Mouse (Mus musculus) embryonic facial prominence, embryonic 10.5 days (tissue): Measurements from ENCODE around the gene Lyz1. TPM values are rescaled to one million over a fixed set of nuclear protein-coding genes. Genes with fewer than 3 reads are reported as not detected.
A peak's percentile ranks its signal among the peaks of the same experiment; 100 is the strongest.

ENCODE experiments used
- DNase-seq: peaks from one replicate; pipeline ENCODE4 v3.0.0-alpha.2; 2017; ENCODE audit warnings: low spot score
- H3K27ac ChIP-seq: fragments of 300-500 bp; sonication (generic); replicated peaks from 2 replicates; pipeline ENCODE4 v1.5.1; 2016; ENCODE audit warnings: mild to moderate bottlenecking
- H3K27me3 ChIP-seq: fragments of 300-500 bp; sonication (generic); replicated peaks from 2 replicates; pipeline ENCODE4 v1.6.1; 2016; ENCODE audit warnings: low read depth, mild to moderate bottlenecking; ENCODE audit not compliant: poor library complexity, severe bottlenecking
- H3K36me3 ChIP-seq: fragments of 300-500 bp; sonication (generic); replicated peaks from 2 replicates; pipeline ENCODE4 v1.6.1; 2016; ENCODE audit warnings: mild to moderate bottlenecking, moderate library complexity
- H3K4me1 ChIP-seq: fragments of 300-500 bp; sonication (generic); 2 replicates; pipeline ENCODE4 v1.6.1; 2016
- H3K4me3 ChIP-seq: fragments of 300-500 bp; sonication (generic); 2 replicates; pipeline ENCODE4 v1.5.1; 2016; ENCODE audit warnings: mild to moderate bottlenecking, moderate library complexity
- H3K9me3 ChIP-seq: fragments of 300-500 bp; sonication (generic); 2 replicates; pipeline ENCODE4 v1.6.1; 2016; ENCODE audit warnings: mild to moderate bottlenecking
- WGBS: fragments of 180-500 bp; shearing (Covaris S2); methylation state at CpG from one replicate; pipeline ENCODE4 v1.1.7; 2016; 5-methylcytosine and 5-hydroxymethylcytosine counted together
- polyA plus RNA-seq: library from polyadenylated mRNA; unstranded; fragments of >200 nt; fragmentation: Nextera tagmentation; extraction: Ambion mirVana; gene quantifications from 2 replicates; pipeline ENCODE4 v1.2.1, GENCODE M21; 2016

Lyz1 gene
- polyA plus RNA-seq: not detected in 2 replicates

GRCm38 (mm10) chr10:117292671-117293070 lies at the start of gene Lyz1:
Gene Lyz1 (minus strand): TSS chr10:117292868.
- H3K27me3 ChIP-seq: no peaks in the 10 kb centered on the region
- no peaks in the 10 kb centered on the region for H3K36me3 ChIP-seq
- H3K4me1 ChIP-seq: no peaks in the 10 kb centered on the region
- DNase-seq: no peak
- no peak within 1 kb of the TSS for H3K4me3 ChIP-seq
- no peak within 1 kb of the TSS for H3K27ac ChIP-seq
- WGBS: 83% methylated on average over 5 of the region's 5 CpGs
- H3K9me3 ChIP-seq: no peaks in the 10 kb centered on the region

DNA sequence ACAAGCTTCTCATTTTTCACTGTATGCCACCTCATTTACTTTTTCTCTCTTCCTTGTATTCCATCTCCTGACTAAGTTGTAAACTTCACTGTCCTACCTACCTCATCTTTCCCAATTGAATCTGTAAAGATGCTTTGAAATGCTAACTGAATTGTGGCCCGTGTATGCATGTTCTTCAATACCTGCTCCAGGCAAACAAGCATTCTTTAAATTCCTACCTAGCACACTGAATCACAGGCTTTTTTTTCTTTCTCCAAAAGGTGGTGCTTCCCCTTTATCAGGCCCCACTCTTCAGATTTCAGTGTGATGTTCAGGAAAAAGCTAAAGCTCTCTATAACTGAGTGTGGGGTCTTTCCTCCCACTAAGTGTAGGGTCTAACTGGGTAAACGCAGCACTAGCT lies 49.7 kb upstream of the Lyz1 start:
- H3K4me1 ChIP-seq: no peaks in the 10 kb centered on the region
- no peak overlapping the region for H3K4me3 ChIP-seq
- no peaks in the 10 kb centered on the region for H3K9me3 ChIP-seq
- no peak overlapping the region for H3K27ac ChIP-seq
- WGBS: 68% methylated on average over 2 of the region's 2 CpGs
- no peaks in the 10 kb centered on the region for H3K27me3 ChIP-seq
- H3K36me3 ChIP-seq: peaks cover 28% of the 10 kb centered on the region
- no peak for DNase-seq

- Histone ChIP-seq H3K9me3 (no peaks in the 10 kb centered on the region), H3K27me3 (no peaks in the 10 kb centered on the region), H3K27ac (no peak overlapping the region), H3K4me1 (no peaks in the 10 kb centered on the region), H3K36me3 (peaks cover 18% of the 10 kb centered on the region), H3K4me3 (no peak overlapping the region)
- 94% methylated on average over 4 of the region's 4 CpGs for WGBS
- no peak for DNase-seq
Observed at GRCm38 (mm10) chr10:117341029-117341428, 48.4 kb upstream of the Lyz1 start.

DNA sequence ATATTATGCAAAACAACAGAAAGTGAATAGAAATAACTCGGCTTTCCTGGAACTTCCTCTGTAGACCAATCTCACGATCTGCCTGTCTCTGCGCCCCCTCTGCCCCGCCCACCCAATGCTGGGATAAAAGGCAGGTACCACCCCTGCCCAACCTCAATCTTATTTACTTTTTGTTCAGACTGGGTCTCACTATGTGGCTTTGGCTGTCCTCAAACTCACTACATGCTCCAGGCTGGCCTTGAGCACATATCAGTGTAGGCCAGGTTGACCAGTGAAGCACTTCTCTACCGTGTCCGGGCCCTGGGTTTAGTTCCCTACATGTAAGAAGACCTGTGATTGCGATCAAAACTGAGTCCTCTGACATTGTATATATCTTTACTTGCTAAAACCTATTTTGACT lies 46.6 kb upstream of the Lyz1 start:
- no peak overlapping the region for H3K27ac ChIP-seq
- H3K36me3 ChIP-seq: peaks cover 9% of the 10 kb centered on the region
- H3K27me3 ChIP-seq: no peaks in the 10 kb centered on the region
- no peaks in the 10 kb centered on the region for H3K9me3 ChIP-seq
- DNase-seq: no peak
- H3K4me3 ChIP-seq: no peak overlapping the region
- WGBS: 82% methylated on average over 7 of the region's 7 CpGs
- 0 out of 2 replicates have a peak, but pooled peaks cover 2% of the 10 kb centered on the region for H3K4me1 ChIP-seq

GRCm38 (mm10) chr10:117337946-117338345 lies 45.3 kb upstream of the Lyz1 start:
- no peak for DNase-seq
- H3K36me3 ChIP-seq: peaks cover 3% of the 10 kb centered on the region; the same call in 1 of the 2 replicates
- H3K27ac ChIP-seq: no peak overlapping the region
- H3K4me1 ChIP-seq: 0 out of 2 replicates have a peak, but pooled peaks cover 2% of the 10 kb centered on the region
- H3K27me3 ChIP-seq: no peaks in the 10 kb centered on the region
- no peaks in the 10 kb centered on the region for H3K9me3 ChIP-seq
- no peak overlapping the region for H3K4me3 ChIP-seq

DNA sequence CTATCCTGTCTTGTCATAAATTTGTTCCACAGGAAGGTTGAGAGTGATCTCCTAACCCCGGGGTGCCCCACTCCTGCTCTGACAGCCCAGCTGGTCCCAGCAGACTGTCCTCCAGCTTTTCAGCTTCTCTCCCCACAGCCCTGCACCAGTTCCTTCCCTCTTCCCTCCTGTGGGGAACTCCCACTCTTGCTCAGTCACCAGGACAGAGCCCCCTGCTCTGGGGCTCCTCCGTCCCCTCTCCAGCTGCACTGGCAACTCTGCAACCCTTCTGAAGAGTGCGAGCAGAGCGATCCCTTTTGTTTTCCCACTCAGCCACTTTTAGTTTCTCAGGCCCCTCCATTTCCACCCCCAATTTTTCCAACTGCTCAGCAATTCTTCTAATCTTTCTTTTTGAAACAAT lies 43.0 kb upstream of the Lyz1 start:
- 0 out of 2 replicates have a peak, but pooled peaks cover 2% of the 10 kb centered on the region for H3K4me1 ChIP-seq
- H3K27ac ChIP-seq: no peak overlapping the region
- H3K4me3 ChIP-seq: no peak overlapping the region
- H3K9me3 ChIP-seq: no peaks in the 10 kb centered on the region
- DNase-seq: peak; percentile 11
- H3K27me3 ChIP-seq: no peaks in the 10 kb centered on the region
- 37% methylated on average over 4 of the region's 4 CpGs for WGBS
- H3K36me3 ChIP-seq: no peaks in the 10 kb centered on the region

GRCm38 (mm10) chr10:117330521-117330920 lies 37.9 kb upstream of the Lyz1 start:
- Histone ChIP-seq H3K36me3 (no peaks in the 10 kb centered on the region), H3K27ac (no peak overlapping the region), H3K9me3 (no peaks in the 10 kb centered on the region), H3K4me3 (no peak overlapping the region), H3K27me3 (no peaks in the 10 kb centered on the region), H3K4me1 (0 out of 2 replicates have a peak, but pooled peaks cover under 1% of the 10 kb centered on the region)
- no peak for DNase-seq
- 81% methylated on average over 5 of the region's 5 CpGs for WGBS

DNA sequence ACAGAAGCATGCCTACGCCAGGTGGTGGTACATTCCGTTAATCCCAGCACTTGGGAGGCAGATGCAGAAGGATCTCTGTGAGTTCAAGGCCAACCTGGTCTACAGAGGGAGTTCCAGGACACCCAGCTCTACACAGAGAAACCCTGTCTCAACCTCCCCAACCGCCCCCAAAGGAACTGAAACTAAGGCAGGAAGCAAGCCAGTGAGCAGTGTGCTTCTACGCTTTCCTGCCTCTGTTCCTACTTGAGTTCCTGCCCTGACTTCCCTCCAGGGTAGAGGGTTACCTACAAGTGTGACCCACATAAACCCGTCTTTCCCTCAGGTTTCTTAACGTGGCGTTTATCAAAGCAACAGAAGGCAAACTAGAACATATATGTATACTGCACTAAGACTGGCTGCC lies 31.1 kb upstream of the Lyz1 start:
- Histone ChIP-seq H3K4me1 (no peaks in the 10 kb centered on the region), H3K4me3 (no peak overlapping the region), H3K9me3 (no peaks in the 10 kb centered on the region), H3K27ac (no peak overlapping the region), H3K27me3 (no peaks in the 10 kb centered on the region), H3K36me3 (no peaks in the 10 kb centered on the region)
- no peak for DNase-seq
- WGBS: 86% methylated on average over 7 of the region's 7 CpGs

DNA sequence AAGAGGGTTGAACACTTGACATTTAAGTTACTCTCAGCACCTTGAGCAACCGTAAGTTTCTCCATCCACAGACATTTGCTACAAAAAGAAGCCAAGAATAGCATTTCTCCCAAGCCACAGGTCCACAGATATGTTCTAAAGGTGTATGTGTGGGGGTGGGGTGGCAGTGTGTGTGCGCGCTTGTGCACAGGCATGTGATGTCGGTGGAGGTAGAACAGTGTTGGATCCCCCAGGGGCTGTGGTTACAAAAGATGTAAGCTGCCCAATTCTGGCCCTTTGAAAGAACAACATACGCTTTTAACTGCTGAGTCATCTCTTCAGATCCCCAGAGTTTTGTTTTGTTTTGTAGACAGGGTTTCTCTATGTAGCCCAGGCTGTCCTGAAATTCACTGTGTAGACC lies 30.0 kb upstream of the Lyz1 start:
- H3K27me3 ChIP-seq: no peaks in the 10 kb centered on the region
- no peaks in the 10 kb centered on the region for H3K9me3 ChIP-seq
- DNase-seq: no peak
- no peaks in the 10 kb centered on the region for H3K36me3 ChIP-seq
- WGBS: 96% methylated on average over 5 of the region's 5 CpGs
- H3K4me3 ChIP-seq: no peak overlapping the region
- no peaks in the 10 kb centered on the region for H3K4me1 ChIP-seq
- H3K27ac ChIP-seq: no peak overlapping the region

DNA sequence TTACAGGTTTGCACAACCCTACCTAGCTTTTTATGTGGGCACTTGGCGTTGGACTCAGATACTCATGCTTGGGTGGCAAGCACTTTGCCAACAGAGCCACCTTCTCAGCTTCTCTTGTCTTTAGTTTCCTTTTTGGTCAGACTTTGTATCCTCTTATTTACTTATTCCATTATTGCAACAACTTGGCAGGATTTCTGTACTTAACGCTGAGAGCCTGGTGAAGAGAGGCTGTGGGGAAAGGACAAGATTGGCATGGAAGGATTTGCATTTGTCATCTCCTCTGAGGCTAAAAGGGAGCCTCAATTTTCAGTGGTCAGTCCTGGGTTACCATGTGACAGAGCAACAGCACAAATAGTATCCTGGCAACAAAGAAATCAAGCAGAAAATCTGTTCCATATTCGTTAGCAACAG lies 27.9 kb upstream of the Lyz1 start:
- no peaks in the 10 kb centered on the region for H3K36me3 ChIP-seq

GRCm38 (mm10) chr10:117316391-117316790 lies 23.7 kb upstream of the Lyz1 start:
- WGBS: 91% methylated on average over 11 of the region's 11 CpGs
- Histone ChIP-seq H3K4me1 (no peaks in the 10 kb centered on the region), H3K27me3 (no peaks in the 10 kb centered on the region), H3K4me3 (no peak overlapping the region), H3K27ac (no peak overlapping the region; the same call in 1 of the 2 replicates), H3K9me3 (no peaks in the 10 kb centered on the region), H3K36me3 (no peaks in the 10 kb centered on the region)
- no peak for DNase-seq

More for the DNA sequence above, 27.9 kb upstream of the Lyz1 start:
- H3K27ac ChIP-seq: no peak overlapping the region
- H3K9me3 ChIP-seq: no peaks in the 10 kb centered on the region
- 81% methylated on average over 3 of the region's 3 CpGs for WGBS
- H3K27me3 ChIP-seq: no peaks in the 10 kb centered on the region
- H3K4me1 ChIP-seq: no peaks in the 10 kb centered on the region
- no peak for DNase-seq
- no peak overlapping the region for H3K4me3 ChIP-seq

DNA sequence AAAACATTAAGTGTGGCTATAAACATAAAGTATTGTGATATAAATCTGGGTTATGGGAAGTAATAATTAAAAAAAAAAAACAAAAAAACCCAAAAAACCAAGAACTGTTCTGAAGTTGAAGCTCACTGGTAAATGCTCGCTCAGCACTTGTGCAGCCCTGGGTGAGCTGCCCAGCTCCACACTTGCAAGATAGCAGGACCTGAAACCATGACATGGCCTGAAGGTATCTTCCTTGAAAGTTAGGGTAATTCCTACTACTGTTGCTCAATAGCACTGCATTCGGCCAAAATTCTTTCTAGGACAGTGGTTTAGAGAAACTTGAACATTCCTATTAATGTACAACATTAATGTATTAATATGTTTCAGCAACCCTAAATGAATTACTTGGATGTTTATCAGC lies 20.5 kb upstream of the Lyz1 start:
- 89% methylated on average over 2 of the region's 2 CpGs for WGBS

DNA sequence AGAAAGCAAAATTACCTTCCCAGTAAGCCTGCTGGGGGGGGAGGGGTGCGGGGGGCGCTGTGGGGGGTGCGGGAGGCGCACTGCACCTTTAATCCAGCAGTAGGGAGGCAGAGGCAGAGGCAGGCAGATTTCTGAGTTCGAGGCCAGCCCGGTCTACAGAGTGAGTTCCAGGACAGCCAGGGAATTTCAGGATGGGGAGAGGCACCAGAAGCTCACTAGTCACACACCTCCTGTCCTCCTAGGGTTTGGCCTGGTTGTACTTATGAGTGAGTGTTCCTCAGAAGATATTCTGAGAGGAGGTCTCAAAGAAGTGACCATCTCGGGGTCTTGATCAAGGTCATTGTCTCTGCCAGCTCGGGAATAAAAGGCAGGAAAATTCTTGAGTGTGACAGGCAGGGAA lies 19.5 kb upstream of the Lyz1 start:
- no peak for DNase-seq
- Histone ChIP-seq H3K27ac (no peak overlapping the region), H3K9me3 (no peaks in the 10 kb centered on the region), H3K27me3 (no peaks in the 10 kb centered on the region), H3K36me3 (no peaks in the 10 kb centered on the region), H3K4me1 (no peaks in the 10 kb centered on the region), H3K4me3 (no peak overlapping the region)
- 86% methylated on average over 8 of the region's 8 CpGs for WGBS

More for the DNA sequence above, 20.5 kb upstream of the Lyz1 start:
- DNase-seq: no peak
- Histone ChIP-seq H3K27me3 (no peaks in the 10 kb centered on the region), H3K36me3 (no peaks in the 10 kb centered on the region), H3K4me1 (no peaks in the 10 kb centered on the region), H3K9me3 (no peaks in the 10 kb centered on the region), H3K27ac (no peak overlapping the region), H3K4me3 (no peak overlapping the region)

DNA sequence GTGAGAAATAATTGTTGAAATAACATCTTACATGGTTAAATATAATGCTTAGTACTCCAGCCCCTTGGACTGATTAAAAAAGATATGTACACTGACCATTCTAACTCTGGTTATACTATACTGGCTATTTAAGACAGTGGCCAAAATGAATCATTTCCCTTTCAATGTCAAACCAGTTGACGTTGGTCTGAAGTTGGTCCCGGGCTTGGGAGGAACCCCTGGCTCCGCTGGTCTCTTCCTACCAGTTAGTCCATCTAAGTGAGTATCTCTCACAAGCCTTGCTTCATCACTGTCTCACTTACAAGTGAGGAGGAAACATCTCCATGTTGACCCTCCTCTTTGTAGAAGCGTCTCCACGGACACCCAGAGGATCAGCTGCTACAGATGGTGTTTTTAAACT lies 11.7 kb upstream of the Lyz1 start:
- no peaks in the 10 kb centered on the region for H3K9me3 ChIP-seq
- no peak overlapping the region for H3K27ac ChIP-seq
- H3K36me3 ChIP-seq: no peaks in the 10 kb centered on the region
- H3K4me3 ChIP-seq: no peak overlapping the region
- no peaks in the 10 kb centered on the region for H3K27me3 ChIP-seq
- no peak for DNase-seq
- 93% methylated on average over 5 of the region's 5 CpGs for WGBS
- H3K4me1 ChIP-seq: no peaks in the 10 kb centered on the region
